Mouse (Mus musculus): Measurements from ENCODE around the gene Nip7. TPM values are rescaled to one million over a fixed set of nuclear protein-coding genes. Genes with fewer than 3 reads are reported as not detected.

Nip7 gene
- total RNA-seq, 1 experiment, result 189 TPM

- H3K9ac ChIP-seq (ENCODE audit: insufficient read depth, low read depth, low read length, poor library complexity, severe bottlenecking), result 0 out of 2 replicates have a peak overlapping the region, but pooled peaks have one; percentile 2
- no peak overlapping the region for H3K4me3 ChIP-seq (ENCODE audit: insufficient read depth in 1 of 2, low read depth in 1 of 2, low read length in 2 of 2, poor library complexity in 1 of 2, severe bottlenecking in 1 of 2)
- DNase-seq (ENCODE audit: low read depth, low spot score), result no peak
- TF ChIP-seq ZC3H11A (IDR thresholded peaks at IDR 0.05; ENCODE audit: borderline replicate concordance, low read depth, low read length), result no peak
- TF ChIP-seq CHD2 (IDR thresholded peaks at IDR 0.05; ENCODE audit: low read depth, low read length), result no peak
- TF ChIP-seq ZNF384 (IDR thresholded peaks at IDR 0.05; ENCODE audit: low read depth, low read length), result no peak
- TF ChIP-seq HCFC1 (IDR thresholded peaks at IDR 0.05; ENCODE audit: borderline replicate concordance, insufficient read depth, low read length), result no peak
- TF ChIP-seq MAFK (IDR thresholded peaks at IDR 0.05; ENCODE audit: insufficient read depth, low read depth, low read length), result no peak
- peaks cover 22% of the 10 kb centered on the region for H3K36me3 ChIP-seq (ENCODE audit: control insufficient read depth, insufficient read depth, low read length, poor library complexity, severe bottlenecking)
- H3K9me3 ChIP-seq (ENCODE audit: control insufficient read depth, insufficient read depth, low read depth, low read length), result no peaks in the 10 kb centered on the region
- H3K27ac ChIP-seq (ENCODE audit: insufficient read depth, low read depth, low read length, poor library complexity, severe bottlenecking), result no peak overlapping the region
- in situ Hi-C loops (cut with MboI; ENCODE audit: low sequenced_read_pairs in 2 of 2, unreplicated experiment in 2 of 2), result no loop called here
- H3K4me1 ChIP-seq (ENCODE audit: control insufficient read depth in 2 of 2, insufficient read depth in 2 of 2, low read length in 2 of 2, poor library complexity in 1 of 2), result peaks cover 0 to 7% of the 10 kb centered on the region in 2 experiments; a peak in 3 of 4 replicates
Observed at GRCm38 (mm10) chr8:107052046-107052445, 4.6 kb upstream of the Nip7 start.

- TF ChIP-seq HCFC1 (IDR thresholded peaks at IDR 0.05; ENCODE audit: borderline replicate concordance, insufficient read depth, low read length), result no peak; the same call in 1 of the 2 replicates
- no peak for TF ChIP-seq CHD2 (IDR thresholded peaks at IDR 0.05; ENCODE audit: low read depth, low read length)
- TF ChIP-seq MAFK (IDR thresholded peaks at IDR 0.05; ENCODE audit: insufficient read depth, low read depth, low read length), result no peak
- no peak for TF ChIP-seq ZC3H11A (IDR thresholded peaks at IDR 0.05; ENCODE audit: borderline replicate concordance, low read depth, low read length)
- no peak for TF ChIP-seq ZNF384 (IDR thresholded peaks at IDR 0.05; ENCODE audit: low read depth, low read length)
- Histone ChIP-seq H3K9me3 (ENCODE audit: control insufficient read depth, insufficient read depth, low read depth, low read length) (no peaks in the 10 kb centered on the region), H3K4me3 (ENCODE audit: insufficient read depth in 1 of 2, low read depth in 1 of 2, low read length in 2 of 2, poor library complexity in 1 of 2, severe bottlenecking in 1 of 2) (peak overlapping the region; percentile 86 to 91), H3K9ac (ENCODE audit: insufficient read depth, low read depth, low read length, poor library complexity, severe bottlenecking) (peak overlapping the region; percentile 91), H3K36me3 (ENCODE audit: control insufficient read depth, insufficient read depth, low read length, poor library complexity, severe bottlenecking) (peaks cover 27% of the 10 kb centered on the region), H3K4me1 (ENCODE audit: control insufficient read depth in 2 of 2, insufficient read depth in 2 of 2, low read length in 2 of 2, poor library complexity in 1 of 2) (peaks cover 2 to 7% of the 10 kb centered on the region in 2 experiments; a peak in 3 of 4 replicates), H3K27ac (ENCODE audit: insufficient read depth, low read depth, low read length, poor library complexity, severe bottlenecking) (peak overlapping the region; percentile 51)
- in situ Hi-C loops (cut with MboI; ENCODE audit: low sequenced_read_pairs in 2 of 2, unreplicated experiment in 2 of 2), result no loop called here
- DNase-seq (ENCODE audit: low read depth, low spot score), result no peak
Observed at GRCm38 (mm10) chr8:107056973-107057369, 294 bp downstream of the Nip7 start.

GRCm38 (mm10) chr8:107062613-107063012 is 5.9 kb downstream of the Nip7 start:
- H3K27ac ChIP-seq (ENCODE audit: insufficient read depth, low read depth, low read length, poor library complexity, severe bottlenecking), result no peak overlapping the region
- no peak overlapping the region for H3K4me3 ChIP-seq (ENCODE audit: insufficient read depth in 1 of 2, low read depth in 1 of 2, low read length in 2 of 2, poor library complexity in 1 of 2, severe bottlenecking in 1 of 2)
- peaks cover 12% of the 10 kb centered on the region for H3K36me3 ChIP-seq (ENCODE audit: control insufficient read depth, insufficient read depth, low read length, poor library complexity, severe bottlenecking)
- TF ChIP-seq MAFK (IDR thresholded peaks at IDR 0.05; ENCODE audit: insufficient read depth, low read depth, low read length) (no peak), HCFC1 (IDR thresholded peaks at IDR 0.05; ENCODE audit: borderline replicate concordance, insufficient read depth, low read length) (no peak), CHD2 (IDR thresholded peaks at IDR 0.05; ENCODE audit: low read depth, low read length) (no peak), ZC3H11A (IDR thresholded peaks at IDR 0.05; ENCODE audit: borderline replicate concordance, low read depth, low read length) (no peak), ZNF384 (IDR thresholded peaks at IDR 0.05; ENCODE audit: low read depth, low read length) (no peak)
- peaks cover 0 to 10% of the 10 kb centered on the region in 2 experiments; a peak in 2 of 4 replicates for H3K4me1 ChIP-seq (ENCODE audit: control insufficient read depth in 2 of 2, insufficient read depth in 2 of 2, low read length in 2 of 2, poor library complexity in 1 of 2)
- H3K9me3 ChIP-seq (ENCODE audit: control insufficient read depth, insufficient read depth, low read depth, low read length), result no peaks in the 10 kb centered on the region
- in situ Hi-C loops (cut with MboI; ENCODE audit: low sequenced_read_pairs in 2 of 2, unreplicated experiment in 2 of 2), result no loop called here
- H3K9ac ChIP-seq (ENCODE audit: insufficient read depth, low read depth, low read length, poor library complexity, severe bottlenecking), result no peak overlapping the region
- no peak for DNase-seq (ENCODE audit: low read depth, low spot score)

- Histone ChIP-seq H3K36me3 (ENCODE audit: control insufficient read depth, insufficient read depth, low read length, poor library complexity, severe bottlenecking) (no peaks in the 10 kb centered on the region), H3K4me1 (ENCODE audit: control insufficient read depth in 2 of 2, insufficient read depth in 2 of 2, low read length in 2 of 2, poor library complexity in 1 of 2) (peaks cover 0 to 11% of the 10 kb centered on the region in 2 experiments; a peak in 2 of 4 replicates), H3K9ac (ENCODE audit: insufficient read depth, low read depth, low read length, poor library complexity, severe bottlenecking) (no peak within 1 kb of the TSS), H3K9me3 (ENCODE audit: control insufficient read depth, insufficient read depth, low read depth, low read length) (no peaks in the 10 kb centered on the region), H3K4me3 (ENCODE audit: insufficient read depth in 1 of 2, low read depth in 1 of 2, low read length in 2 of 2, poor library complexity in 1 of 2, severe bottlenecking in 1 of 2) (peak within 1 kb of the TSS in 1 of 2 experiments; percentile 30; a peak in 1 of 4 replicates), H3K27ac (ENCODE audit: insufficient read depth, low read depth, low read length, poor library complexity, severe bottlenecking) (no peak within 1 kb of the TSS)
- DNase-seq (ENCODE audit: low read depth, low spot score), result peak; percentile 78
- in situ Hi-C loops (cut with MboI; ENCODE audit: low sequenced_read_pairs in 2 of 2, unreplicated experiment in 2 of 2), result no loop called here
- TF ChIP-seq ZNF384 (IDR thresholded peaks at IDR 0.05; ENCODE audit: low read depth, low read length) (no peak), MAFK (IDR thresholded peaks at IDR 0.05; ENCODE audit: insufficient read depth, low read depth, low read length) (no peak), HCFC1 (IDR thresholded peaks at IDR 0.05; ENCODE audit: borderline replicate concordance, insufficient read depth, low read length) (no peak), CHD2 (IDR thresholded peaks at IDR 0.05; ENCODE audit: low read depth, low read length) (no peak), ZC3H11A (IDR thresholded peaks at IDR 0.05; ENCODE audit: borderline replicate concordance, low read depth, low read length) (no peak)
Observed at GRCm38 (mm10) chr8:107065511-107066496, 9.1 kb downstream of the Nip7 start, which contains the start of gene Tmed6. Tmed6 (minus strand) TSS chr8:107065644.
